Mouse (Mus musculus) lung, postnatal 4 days (tissue): Measurements from ENCODE around the gene Smad5.

Experiments used
- DNase-seq, 2 experiments: peaks; one replicate each; pipeline ENCODE4 v3.0.0; 2021

Gene Smad5

GRCm38 (mm10) chr13:56702469-56703221 lies at the start of gene Smad5:
Smad5 (plus strand) TSS chr13:56703010.
- peak; percentile 91 to 95 for DNase-seq

DNA sequence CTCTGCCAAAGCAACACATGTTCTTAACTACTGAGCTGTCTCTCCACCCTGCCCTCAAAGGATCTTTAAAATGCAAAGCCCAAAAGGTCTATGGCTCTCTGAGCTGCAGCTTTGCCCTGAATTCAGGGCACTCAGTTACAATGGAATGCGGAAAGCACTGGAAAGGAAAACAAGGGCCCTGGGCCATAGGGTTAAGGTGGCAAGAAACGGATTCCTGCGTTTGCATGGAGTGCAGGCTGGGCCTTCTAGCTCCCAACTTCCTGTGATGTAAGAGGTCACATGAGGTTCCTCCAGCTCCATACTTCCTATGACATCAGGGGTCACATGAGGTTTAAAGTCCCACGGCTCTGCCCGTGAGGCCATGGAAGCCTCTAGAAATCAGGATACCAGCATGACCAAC lies 48.6 kb upstream of the Smad5 start:
- no peak for DNase-seq

DNA sequence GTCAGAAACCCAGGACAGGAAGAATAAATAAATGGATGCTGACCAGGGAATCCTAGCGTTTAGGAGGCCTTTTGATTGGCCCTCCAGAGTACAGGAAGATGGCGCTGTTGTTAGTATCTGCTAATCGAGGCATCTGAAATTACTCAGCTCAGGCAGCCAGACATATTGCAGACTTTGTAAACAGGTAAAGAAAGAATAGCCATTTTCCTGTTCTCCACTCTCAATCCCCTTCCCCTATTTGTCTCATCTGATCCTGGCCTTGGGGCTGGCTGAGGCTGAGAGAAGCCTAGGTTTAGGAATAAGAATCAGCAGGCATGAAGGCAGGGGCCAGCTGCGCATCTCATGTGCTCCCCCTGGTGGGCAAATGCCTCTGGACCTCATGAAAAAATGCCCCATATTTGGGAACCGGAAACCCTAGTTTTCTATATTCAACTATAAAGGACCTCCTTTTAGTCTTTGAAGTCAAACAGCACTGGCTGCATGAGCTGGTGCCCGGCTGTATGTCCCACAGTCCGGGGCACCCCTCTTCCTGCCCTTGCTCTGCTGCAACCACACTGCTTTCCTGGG lies 44.8 kb upstream of the Smad5 start:
- peak; percentile 77 to 85 for DNase-seq

DNA sequence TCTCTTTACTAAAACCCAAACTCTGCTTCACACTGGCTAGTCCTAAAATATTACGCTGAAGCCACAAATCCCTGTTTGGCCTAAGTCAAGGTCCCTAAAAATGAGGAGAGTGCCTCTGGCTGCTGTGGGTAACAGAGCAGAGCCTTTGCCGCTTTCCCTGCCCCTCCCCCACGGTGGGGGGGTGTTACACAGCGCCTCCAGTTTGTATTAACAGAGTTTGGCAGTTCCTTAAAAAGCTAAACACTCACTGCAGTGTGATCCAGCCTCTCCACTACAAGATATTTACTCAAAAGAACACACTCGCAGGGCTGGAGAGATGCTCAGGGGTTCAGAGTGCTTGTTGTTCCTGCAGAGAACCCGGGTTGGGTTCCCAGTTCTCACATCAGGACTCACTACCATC lies 43.9 kb upstream of the Smad5 start:
- DNase-seq: peak; percentile 65 to 82

DNA sequence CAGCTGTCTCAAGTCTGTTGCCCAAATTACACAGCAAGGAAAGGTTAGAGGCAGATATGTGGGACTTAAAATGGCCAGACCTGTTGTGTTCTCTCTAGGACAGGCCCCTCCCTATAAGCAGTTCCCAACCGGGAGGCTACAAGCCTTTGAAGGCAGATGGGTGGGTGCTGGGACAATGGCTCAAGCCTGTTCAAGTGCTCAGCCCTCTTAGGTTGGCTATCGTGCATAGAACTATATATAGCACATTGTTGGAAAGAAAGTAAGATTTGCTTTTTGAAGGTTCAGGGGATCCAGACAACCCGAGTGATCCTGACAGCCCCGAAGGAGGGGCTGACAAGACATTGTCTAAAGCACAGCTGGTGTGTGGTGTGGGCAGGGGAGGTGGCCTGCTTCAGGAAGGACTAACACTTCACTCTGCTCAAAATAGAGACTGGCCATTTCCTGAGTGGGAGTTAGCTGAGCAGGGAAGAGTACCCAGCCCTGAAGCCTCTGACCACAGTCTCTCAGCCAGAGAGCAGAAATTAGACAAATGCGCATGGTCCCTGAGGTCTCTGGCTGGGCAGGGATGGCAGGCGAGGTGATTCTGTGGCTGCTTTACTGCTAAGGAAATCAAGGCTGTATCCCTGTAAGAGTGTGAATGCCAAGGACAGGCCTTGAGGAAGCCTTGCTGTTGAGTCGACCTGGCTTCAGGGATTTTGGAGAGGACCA lies 40.7 kb upstream of the Smad5 start:
- peak in 1 of 2 experiments; percentile 55 for DNase-seq

DNA sequence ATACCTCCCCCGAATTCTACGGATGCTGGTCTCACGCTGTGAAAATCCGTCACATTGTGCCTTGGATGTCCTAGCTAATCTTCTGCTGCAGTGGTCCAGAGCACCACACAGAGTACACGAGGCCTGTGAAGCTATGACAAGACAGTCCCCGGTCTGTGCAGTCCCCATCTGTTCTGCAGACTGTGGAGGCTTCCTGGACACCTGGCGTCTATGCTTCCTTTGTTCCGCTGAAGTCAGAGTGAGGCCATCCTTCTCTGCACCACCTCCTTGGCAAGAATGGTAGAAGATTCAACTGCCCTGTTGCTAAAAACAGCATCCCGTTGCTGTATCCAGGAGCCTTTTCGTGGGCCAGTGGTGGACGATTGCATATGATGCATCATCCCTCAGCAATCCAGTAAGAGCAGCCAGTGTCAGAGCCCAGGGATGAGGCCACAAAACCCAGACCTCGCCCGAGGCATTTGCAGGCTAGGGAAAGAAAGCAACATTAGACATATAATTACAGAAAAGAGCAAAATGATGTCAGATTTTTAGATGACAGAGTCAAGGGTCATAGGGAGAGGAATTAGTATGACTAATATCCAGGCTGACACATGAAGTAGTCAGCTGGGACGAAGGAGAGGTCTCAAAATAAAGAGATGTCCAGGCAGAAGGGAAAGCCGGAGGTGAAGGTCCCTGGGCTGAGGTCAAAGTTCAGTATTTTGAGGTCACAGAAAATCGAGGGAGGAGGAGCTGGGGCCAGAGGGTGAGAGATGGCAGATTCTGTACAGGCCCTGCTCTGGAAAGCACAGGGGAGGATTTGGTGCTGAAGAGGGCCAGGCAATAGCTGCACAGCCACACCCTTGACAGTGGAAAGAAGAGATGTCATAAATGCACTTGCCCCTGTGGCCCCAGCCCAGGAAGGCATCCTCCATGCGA lies 38.3 kb upstream of the Smad5 start:
- DNase-seq: no peak

DNA sequence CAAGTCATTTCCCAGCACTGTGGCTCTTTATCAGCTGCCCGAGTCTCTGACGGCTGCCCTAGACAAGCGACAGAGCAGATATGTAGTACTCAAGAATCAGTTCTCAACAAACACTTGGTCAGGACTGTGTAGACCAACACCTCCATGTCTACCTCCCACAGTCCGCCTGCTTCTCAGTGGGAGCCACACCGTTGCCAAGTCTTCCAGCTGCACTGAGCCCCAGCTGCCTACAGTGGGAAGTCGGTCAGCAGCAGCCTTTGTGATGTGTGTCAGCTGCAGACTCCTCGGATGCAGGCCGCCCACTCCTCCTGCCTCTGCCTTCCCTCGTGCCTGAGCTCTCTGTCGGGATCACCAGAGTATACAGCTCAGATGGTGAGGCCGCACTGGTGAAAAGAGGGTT lies 31.6 kb upstream of the Smad5 start:
- peak; percentile 41 to 82 for DNase-seq

- no peak for DNase-seq
These were observed 25.1 kb upstream of the Smad5 start for GRCm38 (mm10) chr13:56677731-56678130.

DNA sequence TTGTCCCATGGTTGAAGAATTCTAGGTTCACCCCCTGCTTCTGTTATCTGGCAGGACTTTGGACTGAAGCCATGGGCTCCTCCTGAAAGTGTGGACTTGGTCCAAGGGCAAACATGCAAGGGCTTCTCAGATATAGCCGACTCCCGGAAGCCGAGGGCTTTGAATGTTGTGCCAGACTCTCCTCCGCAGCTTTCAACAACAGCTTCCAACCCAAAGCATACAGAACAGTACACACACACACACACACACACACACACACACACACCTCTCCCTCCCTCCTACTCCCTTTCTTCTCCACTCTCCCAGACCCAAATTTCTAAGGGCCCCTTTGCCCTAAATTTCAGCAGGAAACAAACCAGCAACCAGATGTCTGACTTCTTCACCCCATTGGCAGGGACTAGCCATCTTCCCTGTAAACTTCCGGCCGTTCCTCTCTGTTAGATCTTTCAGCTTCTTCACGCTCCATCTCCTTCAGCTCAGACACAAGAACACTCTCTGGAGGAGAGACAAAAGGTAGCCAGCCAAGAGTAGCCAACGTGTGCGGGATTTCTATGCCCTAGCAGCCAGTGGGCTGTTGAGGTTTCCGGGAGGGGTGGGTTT lies 24.5 kb upstream of the Smad5 start:
- peak; percentile 74 to 85 for DNase-seq

GRCm38 (mm10) chr13:56678826-56679504 lies 23.8 kb upstream of the Smad5 start:
- DNase-seq: peak in 1 of 2 experiments; percentile 45

- peak in 1 of 2 experiments; percentile 20 for DNase-seq
These were observed 20.9 kb upstream of the Smad5 start for GRCm38 (mm10) chr13:56681924-56682323.

DNA sequence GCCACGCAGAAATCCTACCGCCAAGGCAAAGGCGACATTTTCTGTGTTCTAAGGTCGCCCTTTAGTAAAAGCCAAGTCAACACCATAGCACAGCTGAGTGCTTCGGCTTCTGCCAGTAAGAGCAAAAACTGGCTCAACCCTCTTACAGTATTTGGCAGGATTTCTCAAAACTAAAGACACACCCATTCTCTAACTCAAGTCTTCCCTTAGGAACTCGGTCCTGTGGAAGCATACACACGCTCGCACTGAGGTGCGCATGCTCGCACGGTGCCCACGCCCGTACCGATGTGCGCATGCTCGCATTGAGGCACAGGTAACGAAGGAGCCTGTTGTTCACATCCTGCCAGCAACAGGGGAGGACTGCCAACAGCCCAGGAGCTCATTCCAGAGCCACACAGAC lies 20.5 kb upstream of the Smad5 start:
- DNase-seq: peak; percentile 78 to 91

- DNase-seq: peak; percentile 26 to 43
These were observed 19.5 kb upstream of the Smad5 start for GRCm38 (mm10) chr13:56683306-56683705.

DNA sequence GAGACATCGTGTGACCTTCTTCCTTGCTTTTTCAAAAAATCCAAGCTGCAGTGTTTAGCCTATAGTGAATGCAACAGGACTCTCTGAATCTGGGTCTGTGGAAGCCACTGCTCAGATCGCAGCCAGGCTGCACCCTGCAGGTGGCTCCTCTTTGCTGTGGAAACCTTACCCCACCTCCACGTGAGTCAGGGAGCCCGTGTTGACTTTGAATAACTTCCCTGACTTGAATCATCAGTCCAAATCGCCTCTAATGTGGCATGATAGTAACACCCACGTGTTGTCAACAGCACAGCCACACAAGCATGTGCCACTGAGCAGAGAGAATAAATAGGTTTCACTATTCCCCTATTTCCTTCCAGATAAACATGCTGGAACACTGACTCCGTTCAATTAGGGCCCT lies 10.8 kb upstream of the Smad5 start:
- DNase-seq: no peak

GRCm38 (mm10) chr13:56692644-56693043 lies 10.2 kb upstream of the Smad5 start:
- DNase-seq: no peak

- DNase-seq: no peak
These were observed 7.1 kb upstream of the Smad5 start for GRCm38 (mm10) chr13:56695701-56696100.

- no peak for DNase-seq
These were observed 6.1 kb upstream of the Smad5 start for GRCm38 (mm10) chr13:56696699-56697098.

GRCm38 (mm10) chr13:56697171-56697570 lies 5.6 kb upstream of the Smad5 start:
- DNase-seq: no peak

DNA sequence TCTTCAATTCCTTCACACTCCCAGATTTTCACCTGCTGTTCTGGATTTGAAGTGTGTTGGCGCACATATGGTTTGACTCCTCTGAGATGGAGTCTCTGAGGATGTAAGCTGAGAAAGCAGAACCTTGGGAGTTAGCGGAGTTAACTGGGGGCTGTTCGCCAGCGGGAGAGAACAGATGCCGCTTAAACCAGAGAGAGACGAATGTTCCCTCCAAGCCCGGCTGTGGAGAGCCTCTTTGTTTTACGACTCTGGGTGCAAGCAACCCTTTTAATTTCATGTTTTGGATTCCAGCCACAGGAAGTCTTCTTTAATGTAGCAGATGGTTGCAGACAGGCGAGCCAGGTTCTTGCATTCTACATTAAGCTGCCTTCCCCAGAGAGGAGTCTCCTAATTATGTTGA lies 4.4 kb upstream of the Smad5 start:
- DNase-seq: no peak

DNA sequence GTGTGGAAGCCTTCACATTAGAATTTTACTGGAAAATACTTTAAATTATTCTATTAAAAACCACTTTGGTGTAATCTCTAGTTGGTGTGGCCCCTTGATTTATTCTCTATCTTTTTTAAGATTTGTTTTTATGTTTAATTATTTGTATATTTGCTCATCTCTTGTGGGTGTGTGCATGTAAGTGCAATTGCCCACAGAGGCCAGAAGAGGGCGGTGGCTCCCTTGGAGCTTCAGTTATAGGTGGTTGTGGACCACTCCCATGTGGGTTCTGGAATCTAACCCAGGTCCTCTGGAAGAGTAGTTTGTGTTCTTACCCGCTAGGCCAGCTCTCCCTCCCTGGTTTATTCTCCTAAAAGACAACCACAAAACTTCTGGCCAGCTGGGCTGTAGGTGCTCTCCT lies 3.4 kb upstream of the Smad5 start:
- no peak for DNase-seq

DNA sequence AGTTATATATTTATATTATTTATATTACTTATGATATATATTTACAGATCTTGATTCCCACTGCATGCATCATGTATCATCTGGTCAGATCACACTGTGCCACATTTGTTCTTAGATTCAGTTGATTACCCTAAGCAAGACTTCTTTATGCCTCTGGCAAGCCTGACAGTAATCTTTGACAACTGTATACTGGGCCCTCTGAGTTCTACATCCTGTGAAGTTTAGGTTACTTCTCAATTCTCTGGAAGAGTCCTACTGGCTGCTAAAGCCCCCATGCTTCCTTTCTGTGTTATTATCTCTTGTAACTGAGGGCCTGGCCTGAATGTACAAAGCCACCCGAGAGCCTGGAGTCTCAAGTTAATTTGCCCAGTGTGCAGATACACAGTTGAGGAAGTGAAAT lies 1.8 kb upstream of the Smad5 start:
- no peak for DNase-seq

GRCm38 (mm10) chr13:56701924-56702323 lies 886 bp upstream of the Smad5 start:
- DNase-seq: no peak
